Mouse (Mus musculus) right cerebral cortex, postnatal 14 days (tissue): ENCODE results near the gene Crebbp.
"Not testable (repeated sequence)": the region's sequence is repeated elsewhere in the genome, so short reads cannot be mapped to it uniquely, and the experiment has no call there.

Source experiments
- DNase-seq: peaks from one replicate; pipeline ENCODE4 v3.0.0; 2022

Gene Crebbp

DNA sequence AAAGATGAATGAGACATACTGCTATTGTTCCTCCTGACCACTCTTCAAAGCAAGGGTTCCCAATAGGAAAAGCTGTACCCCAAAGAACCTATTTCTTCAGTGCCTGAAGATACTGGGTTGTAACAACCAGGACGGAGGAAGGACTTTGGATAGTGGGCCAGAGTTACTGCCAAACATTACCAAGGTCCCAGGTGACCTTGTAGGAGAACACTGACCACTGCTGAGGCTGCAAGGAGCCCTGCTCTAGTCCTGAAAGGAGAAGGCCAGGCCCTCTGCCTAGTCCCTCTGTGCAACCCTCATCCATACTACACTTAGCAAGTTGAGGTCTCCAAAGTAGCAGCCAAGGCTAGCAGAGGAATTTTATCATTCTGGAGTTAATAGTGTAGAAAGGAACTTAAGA lies 60.7 kb downstream of the Crebbp start:
- DNase-seq: no peak

DNA sequence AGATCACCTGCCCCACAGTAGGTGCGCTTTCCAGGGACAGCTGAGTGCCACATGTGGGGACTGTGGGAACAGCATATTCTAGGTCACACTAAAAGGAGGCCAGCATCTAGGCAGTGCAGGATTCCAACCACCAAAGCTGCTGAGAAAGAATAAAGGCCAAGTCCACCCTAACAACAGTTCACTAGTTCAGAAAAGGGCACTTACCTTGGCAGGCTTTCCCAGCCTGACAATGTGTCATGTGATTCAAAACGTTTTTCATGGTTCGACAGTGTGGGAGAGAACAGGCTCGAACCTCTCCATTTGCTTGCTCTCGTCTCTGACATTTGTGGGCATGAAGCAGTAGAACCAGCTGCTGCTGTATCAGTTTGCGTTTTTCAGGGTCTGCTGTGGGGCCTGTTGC lies 75.3 kb downstream of the Crebbp start:
- no peak for DNase-seq

GRCm38 (mm10) chr16:4133754-4134153 lies 80.0 kb downstream of the Crebbp start:
- no peak for DNase-seq

- no peak for DNase-seq
Measured at GRCm38 (mm10) chr16:4128894-4129293, 84.9 kb downstream of the Crebbp start.

DNA sequence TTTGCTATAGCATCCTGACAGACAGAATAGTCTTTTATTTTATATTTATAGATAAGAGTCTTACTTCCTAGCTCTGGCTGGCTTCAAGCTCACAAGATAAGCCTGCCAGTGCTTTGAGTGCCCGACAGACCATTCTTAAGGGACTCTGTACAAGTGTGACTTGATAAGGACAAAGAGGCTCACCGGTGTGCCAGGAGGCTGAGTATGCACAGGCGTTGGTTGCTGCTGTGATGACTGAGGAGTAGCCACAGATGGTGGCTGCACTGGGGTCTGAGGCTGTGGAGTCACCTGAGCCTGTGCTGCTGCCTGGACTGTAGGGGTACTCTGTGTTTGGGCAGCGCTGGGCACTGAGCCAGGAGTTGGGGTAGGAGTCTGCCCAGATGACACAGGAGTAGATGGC lies 96.7 kb downstream of the Crebbp start:
- DNase-seq: peak; percentile 9

GRCm38 (mm10) chr16:4100374-4100773 lies 113.4 kb downstream of the Crebbp start:
- no peak for DNase-seq

DNA sequence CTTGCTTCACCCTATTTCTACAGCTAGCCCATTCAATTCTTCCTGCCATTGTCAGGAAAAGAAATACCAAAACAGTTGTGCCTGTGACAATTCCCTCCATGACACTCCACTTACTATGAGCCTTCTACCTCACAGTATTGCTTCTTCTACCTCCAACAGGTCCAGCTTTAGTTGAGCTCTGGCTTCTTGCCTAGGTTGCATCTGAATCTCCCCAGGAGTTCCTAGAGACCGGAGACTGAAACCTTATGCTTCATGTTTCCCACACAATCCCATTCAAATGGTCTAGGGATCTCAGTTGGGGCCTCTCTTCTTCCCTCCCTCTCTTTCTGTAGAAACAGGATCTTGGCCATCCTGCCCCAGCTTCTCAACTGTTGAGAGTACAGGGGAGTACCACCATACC lies 116.3 kb downstream of the Crebbp start:
- DNase-seq: no peak

DNA sequence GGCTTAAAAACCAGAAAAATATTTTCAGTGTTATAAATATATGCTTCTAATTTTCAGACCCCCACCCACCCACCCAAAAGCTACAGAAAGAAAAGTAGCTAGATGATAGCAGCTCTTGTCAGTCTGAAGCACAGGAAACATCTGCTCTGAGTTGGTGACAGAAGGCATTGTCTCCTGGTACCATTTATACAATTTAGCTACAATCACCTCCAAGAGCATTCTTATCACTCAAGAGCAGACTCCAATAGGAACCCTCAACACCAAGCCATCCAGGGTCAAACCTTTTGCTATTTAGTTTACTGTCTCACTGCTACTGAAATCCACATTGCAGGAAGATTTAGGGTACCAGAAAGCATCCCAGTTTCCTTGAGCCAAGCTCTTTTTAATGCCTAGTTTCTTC lies 116.9 kb downstream of the Crebbp start:
- no peak for DNase-seq

- no peak for DNase-seq
Measured at GRCm38 (mm10) chr16:4096141-4096540, 117.7 kb downstream of the Crebbp start.

GRCm38 (mm10) chr16:4087214-4087913 lies 126.4 kb downstream of the Crebbp start:
- DNase-seq: no peak

DNA sequence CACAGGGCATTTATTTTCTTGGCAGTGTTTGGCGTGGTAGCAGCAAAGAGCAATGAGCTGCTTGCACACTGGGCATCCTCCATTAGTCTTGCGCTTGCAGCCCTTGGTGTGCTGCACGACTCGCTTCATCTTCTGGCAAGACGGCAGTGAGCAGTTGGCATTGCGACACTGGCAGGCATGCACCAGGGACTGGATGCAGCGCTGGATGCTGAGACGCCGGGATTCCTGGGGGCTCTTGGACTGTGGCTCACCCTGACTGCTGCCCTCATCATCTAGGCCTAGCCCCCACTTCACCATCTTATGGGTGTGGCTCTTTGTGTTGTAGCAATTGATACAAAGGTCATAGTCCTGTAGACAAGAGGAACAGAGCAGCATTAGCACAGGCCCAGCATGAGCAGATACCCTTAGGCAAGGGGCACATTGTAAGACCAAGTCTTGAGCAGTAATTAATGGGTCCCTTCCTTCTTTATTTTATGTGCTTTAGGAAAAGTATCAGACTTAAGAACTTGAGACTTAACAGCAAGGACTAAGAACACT lies 127.9 kb downstream of the Crebbp start:
- no peak for DNase-seq

DNA sequence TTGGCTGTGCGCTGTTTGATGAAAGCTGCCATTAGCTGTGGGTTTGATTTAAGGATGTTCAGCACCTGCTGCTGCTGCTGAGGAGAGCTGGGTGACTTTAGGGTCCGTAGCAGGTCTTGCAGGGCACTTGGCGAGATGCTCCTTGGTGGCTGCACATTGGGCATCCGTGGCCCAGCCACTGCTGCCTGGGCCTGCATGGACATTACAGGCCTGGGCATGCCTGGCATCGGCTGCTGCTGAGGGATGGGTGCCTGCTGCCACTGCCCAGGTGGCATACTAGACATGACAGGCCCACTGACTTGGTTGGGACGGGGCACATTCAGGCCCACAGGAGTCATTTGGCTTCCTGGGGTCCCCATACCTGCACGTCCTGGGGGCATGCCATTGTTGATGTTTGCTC lies 128.7 kb downstream of the Crebbp start:
- DNase-seq: no peak

DNA sequence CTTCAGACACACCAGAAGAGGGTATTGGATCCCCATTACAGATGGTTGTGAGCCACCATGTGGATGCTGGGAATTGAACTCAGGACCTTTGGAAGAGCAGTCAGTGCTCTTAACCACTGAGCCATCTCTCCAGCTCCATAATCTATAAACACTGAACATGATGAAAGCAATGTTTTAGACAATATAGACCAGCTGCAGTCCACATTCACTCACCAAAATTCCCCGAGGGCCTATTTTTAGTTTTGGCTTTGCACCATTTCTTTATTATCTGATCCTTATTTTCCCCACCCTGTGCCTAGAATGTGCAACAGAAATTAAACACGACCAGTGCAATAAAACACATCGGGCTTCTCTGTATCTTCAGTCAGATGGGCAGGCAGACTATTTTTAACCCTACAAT lies 133.4 kb downstream of the Crebbp start:
- DNase-seq: not testable (repeated sequence)

DNA sequence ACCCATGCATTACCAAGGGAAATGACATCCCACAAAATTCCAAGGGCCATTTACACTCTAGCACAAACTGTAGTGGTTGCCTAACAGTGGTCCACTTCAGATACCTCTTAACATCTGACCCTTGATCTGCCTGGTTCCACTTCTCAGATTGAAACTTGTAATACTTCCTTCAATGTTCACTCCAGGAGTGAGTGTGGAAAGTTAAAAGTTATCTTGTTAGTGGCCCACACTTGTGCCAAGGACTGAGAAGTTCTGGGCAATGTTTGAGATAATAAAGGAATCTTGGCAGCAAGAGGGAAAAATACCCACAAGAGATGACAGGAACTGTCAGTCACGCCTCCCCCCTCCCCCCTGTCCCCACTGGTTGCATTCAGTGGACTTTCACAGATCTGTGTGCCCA lies 134.1 kb downstream of the Crebbp start:
- DNase-seq: no peak

- not testable (repeated sequence) for DNase-seq
Measured at GRCm38 (mm10) chr16:4078302-4078701, 135.5 kb downstream of the Crebbp start.

- DNase-seq: peak; percentile 95
Measured at GRCm38 (mm10) chr16:4077384-4078061, 136.3 kb downstream of the Crebbp start, which contains the start of gene Trap1. Trap1 (minus strand) TSS chr16:4077827.

GRCm38 (mm10) chr16:4074836-4075235 lies 139.0 kb downstream of the Crebbp start:
- DNase-seq: no peak

DNA sequence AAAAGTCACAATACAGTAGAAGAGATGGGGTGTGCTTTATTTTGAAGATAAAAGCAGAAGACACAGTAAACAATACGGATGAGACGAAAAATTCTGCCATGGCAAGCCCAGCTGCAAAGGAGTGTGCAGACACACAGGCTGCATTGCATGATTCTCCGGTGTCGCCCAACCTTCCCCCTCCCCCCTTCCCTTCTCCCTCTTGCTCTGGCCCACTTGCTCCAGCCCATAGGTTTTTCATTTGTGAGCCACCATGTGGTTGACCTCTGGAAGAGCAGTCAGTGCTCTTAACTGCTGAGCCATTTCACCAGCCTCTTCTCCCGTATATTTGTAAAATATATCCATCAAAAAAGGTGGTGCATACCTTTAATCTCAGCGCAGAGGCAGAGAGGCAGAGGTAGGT lies 139.5 kb downstream of the Crebbp start:
- no peak for DNase-seq

GRCm38 (mm10) chr16:4068588-4068987 lies 145.2 kb downstream of the Crebbp start:
- DNase-seq: peak; percentile 62

GRCm38 (mm10) chr16:4064945-4065344 lies 148.9 kb downstream of the Crebbp start:
- no peak for DNase-seq

DNA sequence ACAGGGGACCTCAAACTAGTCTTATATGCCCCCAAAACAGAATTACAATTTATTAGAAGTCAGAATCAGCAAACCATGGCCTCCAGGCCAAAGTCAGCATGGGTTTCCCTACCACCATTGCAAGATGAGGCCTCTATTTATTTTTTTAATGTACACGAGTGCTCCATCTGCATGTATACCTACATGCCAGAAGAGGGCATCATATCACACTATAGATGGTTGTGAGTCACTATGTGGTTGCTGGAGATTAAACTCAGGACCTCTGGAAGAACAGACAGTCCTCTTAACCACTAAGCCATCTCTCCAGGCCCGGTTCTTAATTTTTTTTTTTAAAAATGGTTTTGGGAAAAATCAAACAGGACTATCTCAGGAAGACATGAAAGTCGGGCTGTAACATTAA lies 160.0 kb downstream of the Crebbp start:
- no peak for DNase-seq

DNA sequence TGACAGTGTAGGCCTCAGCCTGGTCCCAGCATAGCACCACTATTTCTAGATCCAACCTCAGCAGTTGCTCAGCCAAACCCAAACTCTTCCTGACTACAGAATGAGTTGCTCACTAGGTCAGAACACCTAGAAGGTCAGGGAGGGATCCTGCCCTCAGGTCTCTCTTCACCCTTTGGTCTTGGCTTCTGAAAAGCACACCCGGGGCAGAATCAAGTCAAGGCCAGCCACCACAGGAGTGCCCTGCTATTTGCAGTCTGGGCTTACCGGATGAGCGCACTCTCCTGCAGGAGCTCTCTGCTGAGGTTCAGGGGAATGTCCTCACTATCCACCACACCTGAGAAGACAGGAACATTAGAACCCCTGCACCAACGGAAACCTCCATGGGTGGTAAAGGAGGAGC lies 161.2 kb downstream of the Crebbp start:
- DNase-seq: no peak

DNA sequence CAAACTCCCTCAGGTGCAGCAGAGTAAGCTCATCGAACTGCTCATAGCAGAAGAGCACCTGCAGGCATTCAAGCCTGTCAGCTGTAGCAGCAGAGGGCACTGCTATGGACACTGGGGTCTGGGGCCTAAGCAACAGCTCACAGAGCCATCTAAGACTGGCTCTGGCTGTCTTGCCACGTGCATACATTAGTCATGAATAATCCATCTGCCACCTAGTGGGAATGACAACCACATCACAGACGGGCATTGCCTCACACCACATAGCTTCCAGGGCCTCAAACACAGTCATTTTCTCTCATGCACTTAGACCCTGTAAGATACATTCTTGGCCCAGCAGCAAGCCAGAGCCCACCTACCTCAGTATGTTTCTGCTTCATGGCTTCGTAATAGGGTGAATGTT lies 168.3 kb downstream of the Crebbp start:
- no peak for DNase-seq

DNA sequence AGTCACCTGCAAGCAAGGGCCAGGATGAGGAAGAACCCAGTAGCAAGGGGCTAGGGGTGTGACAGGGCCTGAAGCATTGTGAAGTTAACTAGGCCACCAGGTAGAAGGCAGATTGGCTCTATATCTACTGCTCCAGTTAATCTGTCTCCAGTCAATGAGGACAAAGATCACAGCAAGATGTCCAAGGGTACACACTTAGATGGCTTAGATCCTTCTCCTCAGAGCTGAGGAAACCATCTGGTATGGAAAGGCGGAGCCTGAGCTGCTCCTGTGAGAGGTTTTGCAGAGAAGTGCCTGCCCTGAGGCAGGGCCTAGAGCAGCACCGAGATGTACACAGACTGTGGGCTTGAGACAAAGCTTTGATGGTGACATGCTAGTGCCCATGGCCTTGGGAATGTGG lies 169.7 kb downstream of the Crebbp start:
- no peak for DNase-seq
